Comparison of ENCODE assay signal across 14 mouse cellular contexts in the genomic region with DNA sequence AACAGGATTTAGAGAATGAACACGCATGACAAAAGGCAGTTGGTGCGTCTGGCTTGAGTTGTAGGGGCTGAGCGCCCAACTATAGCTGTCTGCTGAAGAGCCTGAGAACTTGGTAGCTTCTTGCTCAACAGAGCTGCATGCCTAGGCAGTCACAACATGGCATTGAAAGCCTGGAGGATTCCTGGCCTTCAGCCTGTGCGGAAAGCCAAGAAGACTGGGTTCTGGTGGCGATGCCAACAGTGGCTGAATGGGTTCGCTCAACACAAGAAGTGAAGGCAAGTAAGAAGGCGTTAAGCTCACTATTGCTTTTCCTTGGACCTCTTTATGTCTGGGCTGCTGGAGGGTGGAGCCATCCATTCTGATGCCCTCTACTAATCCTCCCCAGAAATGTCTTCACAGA.
A peak's percentile ranks its signal among the peaks of the same experiment; 100 is the strongest.
DNase-seq lines count a peak whose midpoint lies in the region; ATAC-seq and TF ChIP-seq lines count a peak whose summit lies in the region.
"Had no signal": no experiment of that assay in that cellular context is flagged by ENCODE, and none has a peak within 500 bp of the region (broad histone marks: within the 10 kb centered on the region; RNA-seq: fewer than 3 reads in every experiment).

No protein-coding gene starts in this region.

- TF ChIP-seq CTCF in midbrain, postnatal 0 days (IDR thresholded peaks at IDR 0.05): no peak

- H3K4me1 ChIP-seq in forebrain, embryonic 15.5 days: peaks cover 13% of the 10 kb centered on the region
- peaks cover 13% of the 10 kb centered on the region for H3K4me1 ChIP-seq in forebrain, embryonic 12.5 days
- H3K4me1 ChIP-seq in midbrain, postnatal 0 days (ENCODE audit: insufficient read depth, low read length): no peaks in the 10 kb centered on the region
- H3K4me1 ChIP-seq in midbrain, embryonic 11.5 days (ENCODE audit: control insufficient read depth, insufficient read depth, low read length): no peaks in the 10 kb centered on the region
- H3K4me1 ChIP-seq: limb, embryonic 10.5 days; liver, embryonic 15.5 days had no signal

- peak; percentile 69 for ATAC-seq in forebrain, embryonic 15.5 days (replicated peaks)
- no peak for ATAC-seq in forebrain, embryonic 12.5 days (ENCODE audit: low FRiP score)
- ATAC-seq in midbrain, postnatal 0 days (ENCODE audit: low FRiP score): no peak
- ATAC-seq in midbrain, embryonic 11.5 days (ENCODE audit: low FRiP score): no peak
- ATAC-seq in activated CD4-positive, CD25-positive, alpha-beta regulatory T cell, adult 4 months: no peak
- ATAC-seq: intestine, embryonic 16.5 days had no signal

- no peaks in the 10 kb centered on the region for H3K27me3 ChIP-seq in forebrain, embryonic 15.5 days
- H3K27me3 ChIP-seq in forebrain, embryonic 12.5 days: peaks cover 18% of the 10 kb centered on the region
- H3K27me3 ChIP-seq in midbrain, postnatal 0 days (ENCODE audit: insufficient read depth, low read length): no peaks in the 10 kb centered on the region
- H3K27me3 ChIP-seq in midbrain, embryonic 11.5 days (ENCODE audit: control insufficient read depth, insufficient read depth, low read length): no peaks in the 10 kb centered on the region
- H3K27me3 ChIP-seq: liver, embryonic 15.5 days; midbrain, embryonic 12.5 days had no signal

- H3K4me2 ChIP-seq in forebrain, embryonic 15.5 days (replicated peaks): no peak overlapping the region
- no peak overlapping the region for H3K4me2 ChIP-seq in forebrain, embryonic 12.5 days
- H3K4me2 ChIP-seq in midbrain, postnatal 0 days (ENCODE audit: low read depth, low read length, poor library complexity, severe bottlenecking): no peak overlapping the region
- H3K4me2 ChIP-seq in midbrain, embryonic 11.5 days: no peak overlapping the region
- H3K4me2 ChIP-seq: liver, embryonic 15.5 days; midbrain, embryonic 12.5 days had no signal

- no peak overlapping the region for H3K4me3 ChIP-seq in forebrain, embryonic 15.5 days
- H3K4me3 ChIP-seq in forebrain, embryonic 12.5 days (replicated peaks): no peak overlapping the region
- H3K4me3 ChIP-seq in midbrain, postnatal 0 days (ENCODE audit: low read depth, low read length): no peak overlapping the region
- H3K4me3 ChIP-seq in midbrain, embryonic 11.5 days (ENCODE audit: low read depth, low read length): no peak overlapping the region
- H3K4me3 ChIP-seq: limb, embryonic 10.5 days; liver, embryonic 15.5 days; midbrain, embryonic 12.5 days had no signal

- no peaks in the 10 kb centered on the region for H3K36me3 ChIP-seq in forebrain, embryonic 15.5 days
- no peaks in the 10 kb centered on the region for H3K36me3 ChIP-seq in forebrain, embryonic 12.5 days (replicated peaks)
- no peaks in the 10 kb centered on the region for H3K36me3 ChIP-seq in midbrain, postnatal 0 days (ENCODE audit: insufficient read depth, low read length)
- no peaks in the 10 kb centered on the region for H3K36me3 ChIP-seq in midbrain, embryonic 11.5 days (ENCODE audit: control insufficient read depth, insufficient read depth, low read length)
- H3K36me3 ChIP-seq: limb, embryonic 10.5 days; liver, embryonic 15.5 days; midbrain, embryonic 12.5 days had no signal

- peak; percentile 23 for DNase-seq in midbrain, postnatal 0 days (ENCODE audit: low spot score)
- no peak for DNase-seq in midbrain, embryonic 11.5 days (ENCODE audit: low spot score, missing footprints)
- peak; percentile 7 to 9 for DNase-seq in cerebellum, postnatal 36 days
- DNase-seq in thymus, postnatal 36 days: no peak
- DNase-seq: heart, postnatal 4 days; kidney, postnatal 36 days; spleen, adult 18-20 months had no signal

- no peaks in the 10 kb centered on the region for H3K9me3 ChIP-seq in forebrain, embryonic 15.5 days
- no peaks in the 10 kb centered on the region for H3K9me3 ChIP-seq in forebrain, embryonic 12.5 days
- no peaks in the 10 kb centered on the region for H3K9me3 ChIP-seq in midbrain, postnatal 0 days (ENCODE audit: low read length)
- no peaks in the 10 kb centered on the region for H3K9me3 ChIP-seq in midbrain, embryonic 11.5 days (ENCODE audit: control insufficient read depth, low read length)
- H3K9me3 ChIP-seq: limb, embryonic 10.5 days; liver, embryonic 15.5 days; midbrain, embryonic 12.5 days had no signal

- WGBS in forebrain, embryonic 15.5 days: 77% methylated on average over 7 of the region's 7 CpGs
- 85% methylated on average over 7 of the region's 7 CpGs for WGBS in forebrain, embryonic 12.5 days
- 82% methylated on average over 7 of the region's 7 CpGs for WGBS in midbrain, postnatal 0 days
- 84% methylated on average over 7 of the region's 7 CpGs for WGBS in midbrain, embryonic 11.5 days

- H3K9ac ChIP-seq in forebrain, embryonic 15.5 days (replicated peaks): no peak overlapping the region
- no peak overlapping the region for H3K9ac ChIP-seq in forebrain, embryonic 12.5 days
- no peak overlapping the region for H3K9ac ChIP-seq in midbrain, postnatal 0 days (replicated peaks; ENCODE audit: low read length, poor library complexity, severe bottlenecking)
- no peak overlapping the region for H3K9ac ChIP-seq in midbrain, embryonic 11.5 days (ENCODE audit: low read length)
- H3K9ac ChIP-seq: liver, embryonic 15.5 days; midbrain, embryonic 12.5 days had no signal

- 0 out of 2 replicates have a peak overlapping the region, but pooled peaks have one; percentile 24 for H3K27ac ChIP-seq in forebrain, embryonic 15.5 days (replicated peaks)
- H3K27ac ChIP-seq in forebrain, embryonic 12.5 days: no peak overlapping the region
- no peak overlapping the region for H3K27ac ChIP-seq in midbrain, postnatal 0 days (ENCODE audit: low read depth, low read length)
- H3K27ac ChIP-seq in midbrain, embryonic 11.5 days (ENCODE audit: low read depth, low read length): no peak overlapping the region
- H3K27ac ChIP-seq: limb, embryonic 10.5 days; liver, embryonic 15.5 days; midbrain, embryonic 12.5 days had no signal

Comparison
In these comparisons a context has a peak if more than half of its experiments do, and no peak if none do; other contexts are left out.
1. DNase-seq: peak in midbrain, postnatal 0 days (single experiment) and cerebellum, postnatal 36 days (2 of 2); none in midbrain, embryonic 11.5 days (single experiment) and thymus, postnatal 36 days (0 of 2).